Comparison of ENCODE assay signal across 10 mouse cellular contexts in the genomic region with DNA sequence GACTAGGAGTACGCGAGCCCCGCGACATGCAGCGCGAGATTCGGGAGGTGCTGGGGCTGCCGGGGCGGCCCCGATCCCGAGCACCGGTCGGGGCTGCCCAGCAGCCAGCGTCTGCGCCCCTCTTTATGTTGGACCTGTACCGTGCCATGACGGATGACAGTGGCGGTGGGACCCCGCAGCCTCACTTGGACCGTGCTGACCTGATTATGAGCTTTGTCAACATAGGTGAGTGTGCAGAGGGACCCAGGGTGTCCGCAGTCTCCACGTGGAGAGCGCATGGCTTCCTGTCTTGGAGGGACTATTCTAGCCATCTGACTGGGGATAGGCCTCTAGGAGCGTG. TPM values are rescaled to one million over a fixed set of nuclear protein-coding genes. Genes with fewer than 3 reads are reported as not detected.
DNase-seq lines count a peak whose midpoint lies in the region; ATAC-seq and TF ChIP-seq lines count a peak whose summit lies in the region.
"Had no signal": no experiment of that assay in that cellular context is flagged by ENCODE, and none has a peak within 500 bp of the region (broad histone marks: within the 10 kb centered on the region; RNA-seq: fewer than 3 reads in every experiment).

No protein-coding gene starts in this region.

- peak; percentile 39; the same call in 1 of the 2 replicates for ATAC-seq in lung, embryonic 14.5 days (ENCODE audit: insufficient read depth)
- ATAC-seq in forebrain, embryonic 12.5 days (ENCODE audit: low FRiP score), result 0 out of 2 replicates have a peak, but pooled peaks have one; percentile 30
- peak; percentile 33 for ATAC-seq in limb, embryonic 12.5 days (ENCODE audit: insufficient number of reproducible peaks, insufficient read depth, low FRiP score, low TSS enrichment, low read depth)
- ATAC-seq in neural tube, embryonic 15.5 days (ENCODE audit: low FRiP score), result peak; percentile 36

- no peak overlapping the region for H3K27ac ChIP-seq in lung, embryonic 14.5 days (ENCODE audit: low read depth)
- H3K27ac ChIP-seq in forebrain, embryonic 12.5 days, result no peak overlapping the region
- no peak overlapping the region for H3K27ac ChIP-seq in limb, embryonic 12.5 days
- H3K27ac ChIP-seq in neural tube, embryonic 15.5 days (replicated peaks), result no peak overlapping the region

- H3K36me3 ChIP-seq in lung, embryonic 14.5 days (ENCODE audit: insufficient read depth), result no peaks in the 10 kb centered on the region
- no peaks in the 10 kb centered on the region for H3K36me3 ChIP-seq in forebrain, embryonic 12.5 days (replicated peaks)
- no peaks in the 10 kb centered on the region for H3K36me3 ChIP-seq in limb, embryonic 12.5 days
- no peaks in the 10 kb centered on the region for H3K36me3 ChIP-seq in neural tube, embryonic 15.5 days

- no peaks in the 10 kb centered on the region for H3K9me3 ChIP-seq in lung, embryonic 14.5 days (ENCODE audit: low read depth, low read length)
- no peaks in the 10 kb centered on the region for H3K9me3 ChIP-seq in forebrain, embryonic 12.5 days
- no peaks in the 10 kb centered on the region for H3K9me3 ChIP-seq in limb, embryonic 12.5 days
- no peaks in the 10 kb centered on the region for H3K9me3 ChIP-seq in neural tube, embryonic 15.5 days (replicated peaks)

- H3K4me1 ChIP-seq in lung, embryonic 14.5 days (ENCODE audit: insufficient read depth), result no peaks in the 10 kb centered on the region
- peaks cover 11% of the 10 kb centered on the region for H3K4me1 ChIP-seq in forebrain, embryonic 12.5 days
- H3K4me1 ChIP-seq in limb, embryonic 12.5 days (replicated peaks), result peaks cover 9% of the 10 kb centered on the region
- peaks cover 13% of the 10 kb centered on the region for H3K4me1 ChIP-seq in neural tube, embryonic 15.5 days

- H3K9ac ChIP-seq in lung, embryonic 14.5 days, result no peak overlapping the region
- H3K9ac ChIP-seq in forebrain, embryonic 12.5 days, result no peak overlapping the region
- H3K9ac ChIP-seq in limb, embryonic 12.5 days (replicated peaks), result no peak overlapping the region
- H3K9ac ChIP-seq in neural tube, embryonic 15.5 days (replicated peaks), result no peak overlapping the region

- 18% methylated on average over 24 of the region's 24 CpGs for WGBS in lung, embryonic 14.5 days
- 22% methylated on average over 24 of the region's 24 CpGs for WGBS in forebrain, embryonic 12.5 days
- 25% methylated on average over 24 of the region's 24 CpGs for WGBS in limb, embryonic 12.5 days
- WGBS in neural tube, embryonic 15.5 days, result 29% methylated on average over 24 of the region's 24 CpGs

- peak overlapping the region; percentile 32 for H3K4me3 ChIP-seq in lung, embryonic 14.5 days (ENCODE audit: low read depth, low read length)
- H3K4me3 ChIP-seq in forebrain, embryonic 12.5 days (replicated peaks), result peak overlapping the region; percentile 34
- H3K4me3 ChIP-seq in limb, embryonic 12.5 days (replicated peaks), result peak overlapping the region; percentile 33
- peak overlapping the region; percentile 31 for H3K4me3 ChIP-seq in neural tube, embryonic 15.5 days (replicated peaks)

- H3K27me3 ChIP-seq in lung, embryonic 14.5 days (ENCODE audit: insufficient read depth, low read length), result peaks cover 22% of the 10 kb centered on the region
- H3K27me3 ChIP-seq in forebrain, embryonic 12.5 days, result peaks cover 47% of the 10 kb centered on the region
- peaks cover 67% of the 10 kb centered on the region for H3K27me3 ChIP-seq in limb, embryonic 12.5 days
- H3K27me3 ChIP-seq in neural tube, embryonic 15.5 days (replicated peaks), result peaks cover 48% of the 10 kb centered on the region

- H3K4me2 ChIP-seq in lung, embryonic 14.5 days, result peak overlapping the region; percentile 54
- peak overlapping the region; percentile 48 for H3K4me2 ChIP-seq in forebrain, embryonic 12.5 days
- peak overlapping the region; percentile 50 for H3K4me2 ChIP-seq in limb, embryonic 12.5 days
- peak overlapping the region; percentile 53 for H3K4me2 ChIP-seq in neural tube, embryonic 15.5 days

- DNase-seq in lung, embryonic 14.5 days, result no peak
- no peak for DNase-seq in lung, postnatal 4 days
- DNase-seq in left cerebral cortex, adult 18-20 months (ENCODE audit: low spot score in 2 of 2), result no peak
- no peak for DNase-seq in retina, embryonic 14.5 days (ENCODE audit: low spot score)
- DNase-seq in adrenal gland, adult 18-20 months (ENCODE audit: low spot score in 2 of 2), result no peak
- DNase-seq: cerebellum, adult 11 months had no signal

- TF ChIP-seq CTCF in lung, embryonic 14.5 days (IDR thresholded peaks at IDR 0.05; ENCODE audit: low read depth), result no peak

RNA-seq across cellular contexts. Expression of gene Bmp8b, which starts 0.5 kb away (rescaled TPM):
- polyA plus RNA-seq in lung, embryonic 14.5 days (2014; fragmentation: Nextera tagmentation; extraction: Ambion mirVana), result 0.70 and 0.79 TPM in 2 replicates
- 0.17 and 0.24 TPM in 2 replicates for polyA plus RNA-seq in forebrain, embryonic 12.5 days (2016; fragmentation: Nextera tagmentation; extraction: Ambion mirVana)
- polyA plus RNA-seq in limb, embryonic 12.5 days (2016; fragmentation: Nextera tagmentation; extraction: Ambion mirVana), result 0.19 and 0.68 TPM in 2 replicates
- polyA plus RNA-seq in neural tube, embryonic 15.5 days (2015; fragmentation: Nextera tagmentation; extraction: Ambion mirVana), result 0.38 and 0.43 TPM in 2 replicates
- total RNA-seq in left cerebral cortex, adult 18-20 months (2021), result under 1 TPM in 1 of 2 experiments, not detected in 1; 0.23 TPM
- total RNA-seq in adrenal gland, adult 18-20 months (2021), result under 1 TPM; 0.17 to 0.38 TPM
- total RNA-seq: gastrocnemius, postnatal 4 days had no signal

RNA-seq across cellular contexts. Expression of gene Oxct2b, which starts 10.6 kb away (rescaled TPM):
- not detected in 2 replicates for polyA plus RNA-seq in lung, embryonic 14.5 days (2014; fragmentation: Nextera tagmentation; extraction: Ambion mirVana)
- polyA plus RNA-seq in forebrain, embryonic 12.5 days (2016; fragmentation: Nextera tagmentation; extraction: Ambion mirVana), result 0.15 and 0.17 TPM in 2 replicates
- polyA plus RNA-seq in limb, embryonic 12.5 days (2016; fragmentation: Nextera tagmentation; extraction: Ambion mirVana), result not detected in 2 replicates
- 0.68 and 0.77 TPM in 2 replicates for polyA plus RNA-seq in neural tube, embryonic 15.5 days (2015; fragmentation: Nextera tagmentation; extraction: Ambion mirVana)
- not detected for total RNA-seq in left cerebral cortex, adult 18-20 months (2021)
- total RNA-seq in adrenal gland, adult 18-20 months (2021), result not detected

RNA-seq across cellular contexts. Expression of gene Ppie, which starts 34.3 kb away (rescaled TPM):
- polyA plus RNA-seq in lung, embryonic 14.5 days (2014; fragmentation: Nextera tagmentation; extraction: Ambion mirVana), result 109 and 110 TPM in 2 replicates
- 103 and 109 TPM in 2 replicates for polyA plus RNA-seq in forebrain, embryonic 12.5 days (2016; fragmentation: Nextera tagmentation; extraction: Ambion mirVana)
- polyA plus RNA-seq in limb, embryonic 12.5 days (2016; fragmentation: Nextera tagmentation; extraction: Ambion mirVana), result 114 and 117 TPM in 2 replicates
- polyA plus RNA-seq in neural tube, embryonic 15.5 days (2015; fragmentation: Nextera tagmentation; extraction: Ambion mirVana), result 50.4 and 66.1 TPM in 2 replicates
- 10 to 100 TPM; 22.0 to 23.4 TPM for total RNA-seq in left cerebral cortex, adult 18-20 months (2021)
- 10 to 100 TPM; 47.4 to 53.0 TPM for total RNA-seq in adrenal gland, adult 18-20 months (2021)
